Mouse (Mus musculus): ENCODE data around the gene Clec3b. TPM values are rescaled to one million over a fixed set of nuclear protein-coding genes. Genes with fewer than 3 reads are reported as not detected.

Gene Clec3b
- polyA plus RNA-seq, 1 experiment from 2014 or later = not detected

DNA sequence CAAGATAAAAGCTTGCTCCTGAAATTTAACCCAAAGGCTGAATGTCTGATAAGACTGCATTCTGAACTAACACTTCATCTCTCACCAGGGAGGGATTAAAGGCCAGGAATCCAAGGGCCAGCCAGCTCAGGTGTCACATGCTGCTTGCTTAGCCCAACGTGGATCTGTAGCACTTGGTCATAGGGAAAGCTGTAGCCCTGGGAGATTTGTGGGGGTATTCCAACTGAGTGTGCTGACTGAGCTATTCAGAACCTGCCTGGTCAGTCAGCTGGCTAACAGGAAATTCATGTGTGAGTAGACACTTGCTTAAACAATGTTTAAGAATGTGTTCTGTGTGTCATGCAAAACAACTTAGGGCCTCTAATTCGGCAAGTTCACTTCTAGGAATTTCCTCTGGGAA is 55.8 kb downstream of the Clec3b start:
- Histone ChIP-seq H3K27ac (replicated peaks; ENCODE audit: low read depth, low read length) (no peak overlapping the region), H3K36me3 (replicated peaks; ENCODE audit: control insufficient read depth, insufficient read depth, low read depth, low read length) (no peaks in the 10 kb centered on the region), H3K9me3 (replicated peaks; ENCODE audit: control insufficient read depth, low read length) (no peaks in the 10 kb centered on the region), H3K9ac (replicated peaks; ENCODE audit: low read length) (no peak overlapping the region), H3K4me2 (ENCODE audit: low read depth, low read length) (no peak overlapping the region), H3K27me3 (ENCODE audit: control insufficient read depth, insufficient read depth, low read length) (no peaks in the 10 kb centered on the region), H3K4me1 (ENCODE audit: control insufficient read depth, insufficient read depth, low read length) (no peaks in the 10 kb centered on the region), H3K4me3 (ENCODE audit: low read depth, low read length) (no peak overlapping the region)
- WGBS = 53% methylated on average over 2 of the region's 2 CpGs
- DNase-seq (ENCODE audit: low spot score) (no peak), ATAC-seq (replicated peaks; ENCODE audit: insufficient number of reproducible peaks, low FRiP score, low TSS enrichment, low read depth) (no peak)

DNA sequence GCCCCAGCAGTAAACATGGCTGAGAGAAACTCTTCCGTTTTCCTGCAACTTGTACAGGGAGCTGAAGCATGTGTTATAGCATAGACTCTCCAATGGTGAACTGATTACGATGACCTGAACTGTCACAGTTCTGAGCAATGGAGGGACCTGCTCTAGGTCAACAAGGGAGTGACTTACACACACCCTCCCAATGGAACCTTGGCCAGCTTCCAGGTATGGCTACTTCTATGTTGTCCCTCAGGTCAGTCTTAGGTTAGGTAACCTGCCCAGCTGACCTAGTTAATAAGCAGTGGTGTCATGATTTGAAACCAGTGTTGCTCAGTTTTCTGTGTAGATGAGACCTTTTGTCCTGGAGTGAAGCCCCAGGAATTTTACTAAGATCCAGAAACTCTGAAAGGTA is 56.2 kb downstream of the Clec3b start:
- DNase-seq (ENCODE audit: low spot score) (no peak), ATAC-seq (replicated peaks; ENCODE audit: insufficient number of reproducible peaks, low FRiP score, low TSS enrichment, low read depth) (no peak)
- no peaks in the 10 kb centered on the region for H3K27me3 ChIP-seq (ENCODE audit: control insufficient read depth, insufficient read depth, low read length)
- H3K27ac ChIP-seq (replicated peaks; ENCODE audit: low read depth, low read length) = no peak overlapping the region
- no peaks in the 10 kb centered on the region for H3K9me3 ChIP-seq (replicated peaks; ENCODE audit: control insufficient read depth, low read length)
- no peaks in the 10 kb centered on the region for H3K36me3 ChIP-seq (replicated peaks; ENCODE audit: control insufficient read depth, insufficient read depth, low read depth, low read length)
- no peak overlapping the region for H3K4me2 ChIP-seq (ENCODE audit: low read depth, low read length)
- 80% methylated on average over 2 of the region's 2 CpGs for WGBS
- no peak overlapping the region for H3K4me3 ChIP-seq (ENCODE audit: low read depth, low read length)
- no peaks in the 10 kb centered on the region for H3K4me1 ChIP-seq (ENCODE audit: control insufficient read depth, insufficient read depth, low read length)
- no peak overlapping the region for H3K9ac ChIP-seq (replicated peaks; ENCODE audit: low read length)

Other genes starting within 250 kb of the Clec3b start
- gene Zfp105, start 227.9 kb upstream of the Clec3b start, polyA plus RNA-seq (2014; fragmentation: Nextera tagmentation; extraction: Ambion mirVana) = 31.0 and 32.1 TPM in 2 replicates
- 32.3 and 37.5 TPM in 2 replicates for gene 1110059G10Rik, start 199.9 kb upstream of the Clec3b start, polyA plus RNA-seq (2014; fragmentation: Nextera tagmentation; extraction: Ambion mirVana)
- 49.4 and 52.5 TPM in 2 replicates for gene Kif15, start 199.9 kb upstream of the Clec3b start, polyA plus RNA-seq (2014; fragmentation: Nextera tagmentation; extraction: Ambion mirVana)
- gene Tmem42, start 129.6 kb upstream of the Clec3b start, polyA plus RNA-seq (2014; fragmentation: Nextera tagmentation; extraction: Ambion mirVana) = 12.8 and 17.7 TPM in 2 replicates
- gene Tgm4, start 116.2 kb upstream of the Clec3b start, polyA plus RNA-seq (2014; fragmentation: Nextera tagmentation; extraction: Ambion mirVana) = 0.38 and 0.52 TPM in 2 replicates
- gene Zdhhc3, start 37.7 kb upstream of the Clec3b start, polyA plus RNA-seq (2014; fragmentation: Nextera tagmentation; extraction: Ambion mirVana) = 56.9 and 64.3 TPM in 2 replicates
- gene Exosc7, start 37.7 kb upstream of the Clec3b start, polyA plus RNA-seq (2014; fragmentation: Nextera tagmentation; extraction: Ambion mirVana) = 106 and 109 TPM in 2 replicates
- gene Cdcp1, start 65.1 kb downstream of the Clec3b start, polyA plus RNA-seq (2014; fragmentation: Nextera tagmentation; extraction: Ambion mirVana) = 3.0 and 3.8 TPM in 2 replicates
- gene Tmem158, start 109.8 kb downstream of the Clec3b start, polyA plus RNA-seq (2014; fragmentation: Nextera tagmentation; extraction: Ambion mirVana) = 3.9 and 4.9 TPM in 2 replicates
- 1,067 and 1,123 TPM in 2 replicates for gene Lars2, start 216.0 kb downstream of the Clec3b start, polyA plus RNA-seq (2014; fragmentation: Nextera tagmentation; extraction: Ambion mirVana)

Measured in embryonic facial prominence, embryonic 11.5 days (tissue).